Mouse (Mus musculus): ENCODE data around the gene Hist1h4f.

Hist1h4f gene

GRCm38 (mm10) chr13:23513517-23513916, 37.9 kb downstream of the Hist1h4f start:
- no peak for DNase-seq (ENCODE audit: low spot score)

GRCm38 (mm10) chr13:23510127-23510526, 41.3 kb downstream of the Hist1h4f start:
- no peak for DNase-seq (ENCODE audit: low spot score)

DNA sequence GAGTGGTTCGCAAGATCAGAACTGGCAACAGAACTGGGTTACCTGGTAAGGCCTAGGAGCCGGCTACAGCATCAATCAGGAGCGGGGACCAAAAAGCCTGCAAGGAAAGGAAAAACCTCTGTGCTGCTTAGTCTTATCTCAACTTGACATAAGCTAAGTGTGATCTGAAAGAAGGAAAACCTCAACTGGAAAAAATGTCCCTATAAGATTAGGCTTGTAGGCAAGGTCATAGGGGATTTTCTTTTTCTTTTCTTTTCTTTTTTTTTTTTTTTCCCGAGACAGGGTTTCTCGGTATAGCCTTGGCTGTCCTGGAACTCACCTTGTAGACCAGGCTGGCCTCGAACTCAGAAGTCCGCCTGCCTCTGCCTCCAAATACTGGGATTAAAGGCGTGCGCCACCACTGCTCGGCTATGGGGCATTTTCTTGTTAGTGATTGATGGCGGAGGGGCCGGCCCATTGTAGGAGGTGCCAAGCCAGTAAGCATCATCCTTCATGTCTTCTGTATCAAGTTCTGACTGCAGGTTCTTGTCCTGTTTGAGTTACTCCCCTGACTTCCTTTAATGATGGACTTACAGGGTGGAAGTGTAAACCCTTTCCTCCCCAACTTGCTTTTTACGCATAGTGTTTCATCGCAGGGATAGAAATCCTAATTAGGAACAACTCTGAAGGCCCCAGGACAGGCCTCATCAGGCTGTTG, 44.5 kb downstream of the Hist1h4f start:
- no peak for DNase-seq (ENCODE audit: low spot score)

- DNase-seq (ENCODE audit: low spot score): no peak
Observed at GRCm38 (mm10) chr13:23506351-23506750, 45.1 kb downstream of the Hist1h4f start.

DNA sequence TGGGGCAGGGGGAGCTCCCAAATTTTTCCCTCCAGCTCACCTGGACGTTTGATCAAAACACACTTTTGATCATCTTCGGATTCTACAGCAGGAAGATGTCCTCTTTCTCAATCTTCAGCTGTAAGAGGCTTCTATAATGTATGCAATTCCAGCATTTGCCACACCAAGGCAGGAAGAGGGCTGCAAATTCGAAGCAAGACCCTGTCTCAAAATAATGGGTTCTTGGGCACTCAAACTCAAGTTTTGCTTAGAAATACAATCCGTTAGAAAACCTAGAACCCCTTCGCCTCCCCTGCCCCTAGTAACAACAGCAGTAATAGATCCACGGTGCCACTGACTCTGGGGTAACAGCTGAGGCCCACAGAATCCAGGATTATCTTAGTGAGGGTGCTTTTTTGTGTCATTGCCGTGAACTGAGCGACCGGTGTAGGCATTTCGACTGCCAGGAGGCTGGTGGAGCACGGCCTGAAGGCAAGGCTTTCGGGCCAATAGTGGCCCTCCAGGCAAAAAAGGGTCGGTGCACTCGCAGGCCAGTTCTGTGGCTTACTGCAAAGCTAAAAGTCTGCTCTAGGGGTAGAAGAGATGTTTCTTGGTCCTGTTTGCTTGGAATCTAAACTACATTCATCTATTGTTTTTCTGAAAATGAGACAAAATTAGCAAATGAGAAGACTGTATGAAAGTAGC, 45.6 kb downstream of the Hist1h4f start:
- no peak for DNase-seq (ENCODE audit: low spot score)

DNA sequence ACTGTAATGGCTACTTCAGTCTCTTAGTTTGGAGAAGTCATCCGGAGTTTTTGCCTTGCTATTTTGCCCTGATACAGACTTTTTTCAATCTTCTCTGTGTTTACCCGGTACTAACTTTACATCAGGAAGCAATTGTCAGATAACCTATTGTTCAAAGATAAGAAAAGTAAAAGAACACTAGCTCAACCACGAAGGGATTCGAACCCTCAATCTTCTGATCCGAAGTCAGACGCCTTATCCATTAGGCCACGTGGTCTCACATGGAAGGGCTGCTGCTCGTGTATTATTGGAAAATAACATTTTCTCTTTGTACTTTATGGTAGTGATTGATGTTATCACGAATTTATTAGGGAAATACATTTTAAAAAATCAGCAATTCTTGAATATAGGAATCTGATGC, 47.7 kb downstream of the Hist1h4f start:
- no peak for DNase-seq (ENCODE audit: low spot score)

DNA sequence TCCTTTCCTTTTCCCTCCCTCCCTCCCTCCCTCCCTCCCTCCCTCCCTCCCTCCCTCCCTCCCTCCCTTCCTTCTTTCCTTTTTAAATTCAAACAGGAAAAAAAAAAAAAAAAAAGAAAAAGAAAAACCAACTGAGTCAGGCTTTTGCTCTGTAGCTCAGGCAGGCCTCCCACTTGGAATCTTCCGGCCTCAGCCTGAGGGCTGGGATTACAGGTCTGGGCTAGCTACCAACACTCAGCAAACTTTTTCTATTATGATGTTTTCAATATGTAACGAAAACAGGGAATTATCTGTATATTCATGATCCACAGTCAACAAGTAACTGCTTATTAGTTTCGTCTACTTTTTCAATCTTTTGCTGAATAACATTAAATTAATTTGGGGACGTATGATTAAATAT, 48.5 kb downstream of the Hist1h4f start:
- no peak for DNase-seq (ENCODE audit: low spot score)

- DNase-seq (ENCODE audit: low spot score): no peak
Observed at GRCm38 (mm10) chr13:23502031-23502567, 49.3 kb downstream of the Hist1h4f start.

- DNase-seq (ENCODE audit: low spot score): no peak
Observed at GRCm38 (mm10) chr13:23501511-23501910, 49.9 kb downstream of the Hist1h4f start.
